Mouse (Mus musculus): Measurements from ENCODE around the gene Dync1li2. TPM values are rescaled to one million over a fixed set of nuclear protein-coding genes. Genes with fewer than 3 reads are reported as not detected.

Dync1li2 gene
- polyA plus RNA-seq, 1 experiment from 2014 or later: 19.0 TPM

DNA sequence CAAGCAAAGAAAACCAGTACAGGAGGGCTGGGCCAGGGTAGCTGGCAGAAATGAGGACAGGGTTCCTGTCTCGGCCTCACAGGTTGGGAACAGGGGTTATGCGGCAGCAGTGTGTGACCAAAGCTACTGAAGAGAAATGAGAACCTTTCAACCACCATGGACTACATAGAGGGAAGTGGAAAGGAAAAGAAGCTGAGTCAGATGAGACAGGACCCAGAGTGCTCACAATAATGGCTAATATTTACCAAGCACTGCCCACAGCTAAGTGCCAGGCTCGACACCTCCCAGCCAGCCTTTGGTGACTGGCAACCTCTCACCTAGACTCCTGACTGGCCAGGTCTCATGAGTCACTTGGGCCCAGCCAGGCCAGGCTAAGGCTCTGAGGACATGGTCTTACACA, 58.9 kb downstream of the Dync1li2 start:
- ATAC-seq: peak; percentile 74
- peak overlapping the region; percentile 46 for H3K4me2 ChIP-seq (replicated peaks; ENCODE audit: low read depth)

DNA sequence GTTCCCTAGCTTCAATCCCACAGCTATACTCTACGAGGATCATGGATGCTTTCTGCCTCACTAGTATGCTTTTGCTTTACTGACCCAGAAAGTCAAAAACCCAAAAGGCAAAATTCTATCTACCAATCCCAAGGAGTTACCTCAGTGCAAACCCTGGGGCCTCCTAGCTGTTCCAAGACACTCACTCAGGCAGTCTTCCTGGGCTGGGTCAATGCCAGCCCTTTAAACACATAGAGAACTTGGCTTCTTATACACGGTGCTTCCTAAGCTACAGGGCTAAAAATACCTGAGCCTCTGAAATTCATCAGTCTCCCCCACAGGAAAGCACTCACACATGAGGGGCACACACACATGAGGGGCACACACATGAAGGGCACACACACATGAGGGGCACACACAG, 59.6 kb downstream of the Dync1li2 start:
- no peak for ATAC-seq
- Histone ChIP-seq H3K4me1 (replicated peaks; ENCODE audit: control insufficient read depth, insufficient read depth, low read length) (peaks cover 18% of the 10 kb centered on the region), H3K36me3 (ENCODE audit: control insufficient read depth, insufficient read depth) (no peaks in the 10 kb centered on the region), H3K4me2 (replicated peaks; ENCODE audit: low read depth) (peak overlapping the region; percentile 46), H3K9ac (ENCODE audit: low read depth, low read length) (peak overlapping the region; percentile 22; the same call in 1 of the 2 replicates), H3K9me3 (ENCODE audit: control insufficient read depth) (no peaks in the 10 kb centered on the region), H3K4me3 (ENCODE audit: low read depth, low read length) (no peak overlapping the region), H3K27ac (ENCODE audit: low read depth, low read length) (peak overlapping the region; percentile 80), H3K27me3 (replicated peaks; ENCODE audit: control insufficient read depth, insufficient read depth, low read length) (no peaks in the 10 kb centered on the region)
- TF ChIP-seq CTCF (IDR thresholded peaks at IDR 0.05; ENCODE audit: low read depth): no peak
- WGBS: 50% methylated on average over 2 of the region's 2 CpGs

More for the DNA sequence above, 58.9 kb downstream of the Dync1li2 start:
- Histone ChIP-seq H3K27ac (ENCODE audit: low read depth, low read length) (peak overlapping the region; percentile 80), H3K9ac (ENCODE audit: low read depth, low read length) (0 out of 2 replicates have a peak overlapping the region, but pooled peaks have one; percentile 22), H3K36me3 (ENCODE audit: control insufficient read depth, insufficient read depth) (no peaks in the 10 kb centered on the region), H3K9me3 (ENCODE audit: control insufficient read depth) (no peaks in the 10 kb centered on the region), H3K4me3 (ENCODE audit: low read depth, low read length) (peak overlapping the region; percentile 5; the same call in 1 of the 2 replicates), H3K27me3 (replicated peaks; ENCODE audit: control insufficient read depth, insufficient read depth, low read length) (no peaks in the 10 kb centered on the region), H3K4me1 (replicated peaks; ENCODE audit: control insufficient read depth, insufficient read depth, low read length) (peaks cover 18% of the 10 kb centered on the region)
- 59% methylated on average over 3 of the region's 3 CpGs for WGBS
- TF ChIP-seq CTCF (IDR thresholded peaks at IDR 0.05; ENCODE audit: low read depth): no peak

DNA sequence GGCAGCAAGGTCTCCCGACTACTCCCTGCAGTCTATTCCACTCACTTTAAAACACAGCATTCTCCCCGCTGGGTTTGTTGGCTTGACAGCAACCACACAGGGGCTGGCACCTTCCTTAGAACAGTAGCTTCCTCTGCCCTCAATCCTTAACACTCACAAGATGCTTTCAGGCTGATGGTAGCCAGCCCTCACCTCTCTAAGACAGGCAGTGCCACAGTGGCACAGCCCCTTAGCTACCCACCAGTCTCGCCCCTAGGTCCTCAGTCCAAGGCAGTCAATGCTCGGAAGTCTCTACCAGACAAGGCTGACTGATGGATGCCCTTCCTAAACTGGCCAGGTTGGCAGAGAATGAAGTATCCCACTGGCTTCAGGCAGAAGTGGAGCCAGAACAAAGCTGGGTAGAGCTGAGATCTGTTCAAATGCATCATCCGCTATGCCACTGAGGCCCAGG, 61.9 kb downstream of the Dync1li2 start:
- no peak overlapping the region for H3K27ac ChIP-seq (ENCODE audit: low read depth, low read length)
- no peaks in the 10 kb centered on the region for H3K36me3 ChIP-seq (ENCODE audit: control insufficient read depth, insufficient read depth)
- ATAC-seq: no peak
- no peaks in the 10 kb centered on the region for H3K27me3 ChIP-seq (replicated peaks; ENCODE audit: control insufficient read depth, insufficient read depth, low read length)
- no peaks in the 10 kb centered on the region for H3K9me3 ChIP-seq (ENCODE audit: control insufficient read depth)
- H3K4me2 ChIP-seq (replicated peaks; ENCODE audit: low read depth): no peak overlapping the region
- WGBS: 81% methylated on average over 5 of the region's 5 CpGs
- no peak for TF ChIP-seq CTCF (IDR thresholded peaks at IDR 0.05; ENCODE audit: low read depth)
- no peak overlapping the region for H3K9ac ChIP-seq (ENCODE audit: low read depth, low read length)
- H3K4me3 ChIP-seq (ENCODE audit: low read depth, low read length): no peak overlapping the region
- H3K4me1 ChIP-seq (replicated peaks; ENCODE audit: control insufficient read depth, insufficient read depth, low read length): peaks cover 16% of the 10 kb centered on the region

DNA sequence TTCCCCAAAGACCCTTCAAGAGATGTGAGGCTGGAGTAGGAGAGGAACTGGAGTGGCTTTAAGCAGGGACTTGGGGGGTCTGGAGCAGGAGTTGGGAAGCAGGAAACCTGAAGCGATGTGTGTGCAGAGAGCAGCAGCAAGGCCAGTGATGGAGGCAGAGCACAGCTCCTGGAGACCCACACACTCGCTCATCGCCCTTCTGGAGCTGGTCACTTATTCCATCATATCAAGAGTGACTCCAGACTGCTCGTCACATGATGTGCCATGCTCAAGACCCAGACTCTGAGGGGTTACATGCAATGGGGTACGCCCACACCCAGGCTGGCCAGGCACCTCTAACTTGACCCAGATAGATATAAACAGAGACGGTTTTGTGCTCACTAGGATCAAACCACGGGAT, 62.6 kb downstream of the Dync1li2 start:
- TF ChIP-seq CTCF (IDR thresholded peaks at IDR 0.05; ENCODE audit: low read depth): no peak
- no peaks in the 10 kb centered on the region for H3K27me3 ChIP-seq (replicated peaks; ENCODE audit: control insufficient read depth, insufficient read depth, low read length)
- H3K36me3 ChIP-seq (ENCODE audit: control insufficient read depth, insufficient read depth): no peaks in the 10 kb centered on the region
- H3K4me3 ChIP-seq (ENCODE audit: low read depth, low read length): no peak overlapping the region
- H3K4me2 ChIP-seq (replicated peaks; ENCODE audit: low read depth): no peak overlapping the region
- 73% methylated on average over 7 of the region's 7 CpGs for WGBS
- no peak overlapping the region for H3K9ac ChIP-seq (ENCODE audit: low read depth, low read length)
- H3K4me1 ChIP-seq (replicated peaks; ENCODE audit: control insufficient read depth, insufficient read depth, low read length): peaks cover 21% of the 10 kb centered on the region
- no peak for ATAC-seq
- no peaks in the 10 kb centered on the region for H3K9me3 ChIP-seq (ENCODE audit: control insufficient read depth)
- H3K27ac ChIP-seq (ENCODE audit: low read depth, low read length): no peak overlapping the region

DNA sequence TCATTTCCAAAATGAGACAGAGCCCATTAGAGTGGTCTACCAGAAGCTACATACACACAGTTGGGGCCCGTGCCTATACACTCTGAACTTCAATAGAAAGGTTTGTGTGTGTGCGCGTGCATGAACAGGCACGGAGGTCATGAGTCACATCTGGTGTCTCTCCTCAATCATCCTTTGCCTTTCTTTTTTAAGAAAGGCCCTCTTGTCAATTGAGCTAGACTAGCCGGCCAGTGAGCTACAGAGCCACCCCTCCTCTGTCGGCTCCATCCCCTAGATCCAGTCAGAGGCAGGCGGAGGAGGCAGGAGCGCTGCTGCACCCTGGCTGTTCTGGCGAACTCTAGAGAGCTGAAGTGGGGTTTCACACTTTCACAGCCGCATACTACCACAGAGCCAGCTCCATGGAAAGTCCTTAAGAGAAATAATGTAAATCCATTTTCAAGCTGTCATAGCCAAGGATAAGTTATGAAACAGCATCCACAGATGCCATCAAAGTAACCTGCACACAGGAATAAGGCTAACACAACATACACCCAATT, 63.5 kb downstream of the Dync1li2 start:
- no peak overlapping the region for H3K27ac ChIP-seq (ENCODE audit: low read depth, low read length)
- 71% methylated on average over 10 of the region's 10 CpGs for WGBS
- H3K4me2 ChIP-seq (replicated peaks; ENCODE audit: low read depth): no peak overlapping the region
- no peak for TF ChIP-seq CTCF (IDR thresholded peaks at IDR 0.05; ENCODE audit: low read depth)
- H3K9me3 ChIP-seq (ENCODE audit: control insufficient read depth): no peaks in the 10 kb centered on the region
- no peaks in the 10 kb centered on the region for H3K27me3 ChIP-seq (replicated peaks; ENCODE audit: control insufficient read depth, insufficient read depth, low read length)
- ATAC-seq: no peak
- H3K4me1 ChIP-seq (replicated peaks; ENCODE audit: control insufficient read depth, insufficient read depth, low read length): peaks cover 21% of the 10 kb centered on the region
- H3K4me3 ChIP-seq (ENCODE audit: low read depth, low read length): no peak overlapping the region
- no peaks in the 10 kb centered on the region for H3K36me3 ChIP-seq (ENCODE audit: control insufficient read depth, insufficient read depth)
- H3K9ac ChIP-seq (ENCODE audit: low read depth, low read length): no peak overlapping the region

DNA sequence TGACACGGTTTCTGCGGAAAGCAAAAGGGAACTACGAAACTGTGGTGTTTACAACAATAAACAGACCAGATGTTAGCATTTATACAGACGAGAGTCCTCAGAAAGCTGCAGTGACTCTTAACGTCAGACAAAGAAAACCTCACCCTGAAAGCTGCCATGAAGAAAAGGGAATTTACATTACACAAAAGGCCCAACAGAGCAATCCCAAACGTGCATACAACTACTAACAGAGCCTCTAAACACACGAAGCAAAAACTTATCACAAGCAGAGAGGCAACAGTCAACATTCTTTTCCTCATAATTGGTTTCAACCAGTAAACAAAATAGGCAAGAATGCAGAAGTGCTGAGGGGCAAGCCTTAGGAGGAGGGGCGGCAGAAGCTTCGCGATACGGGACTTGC, 66.2 kb downstream of the Dync1li2 start:
- no peaks in the 10 kb centered on the region for H3K36me3 ChIP-seq (ENCODE audit: control insufficient read depth, insufficient read depth)
- no peak overlapping the region for H3K4me3 ChIP-seq (ENCODE audit: low read depth, low read length)
- no peak overlapping the region for H3K9ac ChIP-seq (ENCODE audit: low read depth, low read length)
- 45% methylated on average over 11 of the region's 11 CpGs for WGBS
- TF ChIP-seq CTCF (IDR thresholded peaks at IDR 0.05; ENCODE audit: low read depth): no peak
- H3K4me2 ChIP-seq (replicated peaks; ENCODE audit: low read depth): no peak overlapping the region
- H3K4me1 ChIP-seq (replicated peaks; ENCODE audit: control insufficient read depth, insufficient read depth, low read length): peaks cover 14% of the 10 kb centered on the region; the same call in 1 of the 2 replicates
- no peak for ATAC-seq
- H3K9me3 ChIP-seq (ENCODE audit: control insufficient read depth): no peaks in the 10 kb centered on the region
- no peaks in the 10 kb centered on the region for H3K27me3 ChIP-seq (replicated peaks; ENCODE audit: control insufficient read depth, insufficient read depth, low read length)
- H3K27ac ChIP-seq (ENCODE audit: low read depth, low read length): no peak overlapping the region

Measured in intestine, postnatal 0 days (tissue).